Mouse (Mus musculus): ENCODE results near the gene Lnp1.

DNA sequence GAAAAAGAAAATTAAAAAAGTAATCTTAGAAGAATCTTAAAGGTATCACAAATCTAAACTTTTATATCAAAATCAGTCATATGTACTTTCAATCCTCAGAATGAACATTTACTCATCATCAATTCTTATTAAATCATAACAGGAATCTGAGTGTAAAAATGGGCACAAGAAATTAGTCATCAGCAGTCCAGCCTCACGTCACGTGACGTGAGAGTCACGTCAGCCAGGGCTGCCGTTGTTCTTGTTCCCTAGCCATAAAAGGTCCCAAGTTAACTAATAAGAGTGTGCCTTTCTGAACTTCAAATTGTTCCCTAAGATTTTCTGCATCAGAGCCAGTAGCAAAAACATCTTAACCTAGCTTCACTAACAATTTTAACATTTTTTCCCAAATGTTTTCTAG, 21.2 kb upstream of the Lnp1 start:
- TF ChIP-seq CTCF (IDR thresholded peaks at IDR 0.05; ENCODE audit: control insufficient read depth, insufficient read depth, insufficient replicate concordance, low read depth, low read length) (no peak), POLR2A (IDR thresholded peaks at IDR 0.05; ENCODE audit: control insufficient read depth, low read depth, low read length) (no peak)

All from testis, adult 2 months (tissue).